Mouse (Mus musculus) olfactory bulb, adult 2 months (tissue): Measurements from ENCODE around the gene Gadd45g. TPM values are rescaled to one million over a fixed set of nuclear protein-coding genes. Genes with fewer than 3 reads are reported as not detected.

Experiments
- H3K27ac ChIP-seq: fragments of 200-500 bp; 2 replicates; pipeline ENCODE4 v1.5.1; 2012; ENCODE audit warnings: low read depth, low read length; ENCODE audit not compliant: insufficient read depth
- H3K4me1 ChIP-seq: fragments of 200-500 bp; 2 replicates; pipeline ENCODE4 v1.6.1; 2012; ENCODE audit warnings: low read length; ENCODE audit not compliant: control insufficient read depth, insufficient read depth
- H3K4me3 ChIP-seq: fragments of 200-500 bp; 2 replicates; pipeline ENCODE4 v1.5.1; 2012; ENCODE audit warnings: mild to moderate bottlenecking, low read depth, low read length, moderate library complexity; ENCODE audit not compliant: insufficient read depth
- CTCF ChIP-seq: fragments of 200-500 bp; IDR thresholded peaks from 2 replicates; pipeline ENCODE4 v1.5.1; 2012; ENCODE audit warnings: low read depth, mild to moderate bottlenecking, low read length, moderate library complexity; ENCODE audit not compliant: insufficient read depth
- POLR2A ChIP-seq: fragments of 200-500 bp; IDR thresholded peaks from 2 replicates; pipeline ENCODE4 v1.6.1; 2012; ENCODE audit warnings: mild to moderate bottlenecking, low read depth, low read length, moderate library complexity; ENCODE audit not compliant: insufficient read depth
- WGBS: fragments of 180-500 bp; shearing (Covaris S2); methylation state at CpG from one replicate; pipeline ENCODE4 v1.1.7; 2018; 5-methylcytosine and 5-hydroxymethylcytosine counted together
- polyA plus RNA-seq: library from polyadenylated mRNA; stranded (reverse); fragments of >200 nt; gene quantifications from 2 replicates; pipeline ENCODE4 v1.2.4, GENCODE M21; 2012; ENCODE audit warnings: low replicate concordance; ENCODE audit not compliant: missing spikeins, insufficient read depth, insufficient read length

The Gadd45g gene
- polyA plus RNA-seq, 1 experiment: not detected

- TF ChIP-seq CTCF: no peak
- no peak for TF ChIP-seq POLR2A
- Histone ChIP-seq H3K4me1 (peaks cover 7% of the 10 kb centered on the region), H3K27ac (no peak overlapping the region), H3K4me3 (no peak overlapping the region)
- 43% methylated on average over 4 of the region's 4 CpGs for WGBS
Observed at GRCm38 (mm10) chr13:51858475-51858874, 12.0 kb downstream of the Gadd45g start.

DNA sequence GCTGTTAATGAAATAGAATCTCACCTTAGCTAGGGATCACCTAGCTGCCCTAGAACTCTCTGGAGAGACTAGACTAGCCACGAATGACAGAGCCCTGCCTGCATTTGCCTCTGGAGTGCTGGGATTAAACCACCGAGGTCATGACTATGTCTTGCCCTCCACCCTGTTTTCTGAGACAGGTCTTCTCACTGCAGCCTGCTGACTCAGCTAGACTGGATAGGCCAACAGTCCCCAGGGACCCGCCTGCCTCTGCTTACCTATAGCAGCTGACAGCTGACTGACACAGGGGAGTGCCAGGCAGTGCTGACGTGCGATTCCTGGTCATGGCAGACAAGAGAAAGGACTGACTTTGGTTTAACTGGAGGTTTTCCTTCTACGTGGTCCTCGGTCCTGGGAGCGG, 12.7 kb downstream of the Gadd45g start:
- no peak overlapping the region for H3K27ac ChIP-seq
- TF ChIP-seq POLR2A (no peak), CTCF (no peak)
- H3K4me3 ChIP-seq: no peak overlapping the region
- H3K4me1 ChIP-seq: peaks cover 2% of the 10 kb centered on the region
- 96% methylated on average over 8 of the region's 8 CpGs for WGBS

GRCm38 (mm10) chr13:51859798-51860197, 13.3 kb downstream of the Gadd45g start:
- H3K27ac ChIP-seq: no peak overlapping the region
- no peak for TF ChIP-seq CTCF
- no peak for TF ChIP-seq POLR2A
- no peak overlapping the region for H3K4me3 ChIP-seq
- 89% methylated on average over 3 of the region's 3 CpGs for WGBS
- H3K4me1 ChIP-seq: peaks cover 2% of the 10 kb centered on the region

- WGBS: 77% methylated on average over 1 of the region's 1 CpGs
Observed at GRCm38 (mm10) chr13:51862750-51863149, 16.3 kb downstream of the Gadd45g start.

GRCm38 (mm10) chr13:51866151-51866659, 19.7 kb downstream of the Gadd45g start:
- H3K4me3 ChIP-seq: no peak overlapping the region
- TF ChIP-seq POLR2A (no peak), CTCF (no peak)
- peaks cover 12% of the 10 kb centered on the region for H3K4me1 ChIP-seq
- 75% methylated on average over 11 of the region's 11 CpGs for WGBS
- H3K27ac ChIP-seq: no peak overlapping the region

More at GRCm38 (mm10) chr13:51862750-51863149, 16.3 kb downstream of the Gadd45g start:
- Histone ChIP-seq H3K4me1 (peaks cover 8% of the 10 kb centered on the region), H3K4me3 (no peak overlapping the region), H3K27ac (no peak overlapping the region)
- no peak for TF ChIP-seq POLR2A
- no peak for TF ChIP-seq CTCF

- Histone ChIP-seq H3K4me3 (no peak overlapping the region), H3K27ac (no peak overlapping the region), H3K4me1 (peaks cover 12% of the 10 kb centered on the region)
- 38% methylated on average over 12 of the region's 12 CpGs for WGBS
- TF ChIP-seq POLR2A (no peak), CTCF (no peak)
Observed at GRCm38 (mm10) chr13:51868491-51869128, 22.1 kb downstream of the Gadd45g start.

DNA sequence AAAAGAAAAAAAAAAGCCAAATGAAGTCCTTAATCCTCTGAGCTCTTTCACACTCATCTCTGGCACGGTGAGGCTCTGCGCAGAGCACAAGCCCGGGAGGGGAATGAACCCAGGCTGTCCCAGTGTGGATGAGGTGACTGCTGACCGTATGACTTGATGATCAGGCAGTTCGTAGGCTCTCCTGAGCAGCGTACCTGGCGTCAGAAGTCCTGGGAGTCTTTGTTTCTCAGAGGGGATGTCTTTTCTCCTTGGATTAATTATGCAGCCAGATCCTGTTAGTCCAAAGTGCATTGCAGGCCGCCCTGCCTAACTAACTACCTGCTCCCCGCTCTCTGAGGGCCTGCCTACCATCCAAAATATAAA, 22.6 kb downstream of the Gadd45g start:
- 80% methylated on average over 9 of the region's 9 CpGs for WGBS
- H3K4me1 ChIP-seq: peaks cover 12% of the 10 kb centered on the region
- no peak overlapping the region for H3K4me3 ChIP-seq
- TF ChIP-seq POLR2A (no peak), CTCF (no peak)
- H3K27ac ChIP-seq: no peak overlapping the region

GRCm38 (mm10) chr13:51871148-51871547, 24.7 kb downstream of the Gadd45g start:
- no peak overlapping the region for H3K27ac ChIP-seq
- TF ChIP-seq CTCF: no peak
- peaks cover 11% of the 10 kb centered on the region for H3K4me1 ChIP-seq
- 89% methylated on average over 4 of the region's 4 CpGs for WGBS
- no peak overlapping the region for H3K4me3 ChIP-seq

DNA sequence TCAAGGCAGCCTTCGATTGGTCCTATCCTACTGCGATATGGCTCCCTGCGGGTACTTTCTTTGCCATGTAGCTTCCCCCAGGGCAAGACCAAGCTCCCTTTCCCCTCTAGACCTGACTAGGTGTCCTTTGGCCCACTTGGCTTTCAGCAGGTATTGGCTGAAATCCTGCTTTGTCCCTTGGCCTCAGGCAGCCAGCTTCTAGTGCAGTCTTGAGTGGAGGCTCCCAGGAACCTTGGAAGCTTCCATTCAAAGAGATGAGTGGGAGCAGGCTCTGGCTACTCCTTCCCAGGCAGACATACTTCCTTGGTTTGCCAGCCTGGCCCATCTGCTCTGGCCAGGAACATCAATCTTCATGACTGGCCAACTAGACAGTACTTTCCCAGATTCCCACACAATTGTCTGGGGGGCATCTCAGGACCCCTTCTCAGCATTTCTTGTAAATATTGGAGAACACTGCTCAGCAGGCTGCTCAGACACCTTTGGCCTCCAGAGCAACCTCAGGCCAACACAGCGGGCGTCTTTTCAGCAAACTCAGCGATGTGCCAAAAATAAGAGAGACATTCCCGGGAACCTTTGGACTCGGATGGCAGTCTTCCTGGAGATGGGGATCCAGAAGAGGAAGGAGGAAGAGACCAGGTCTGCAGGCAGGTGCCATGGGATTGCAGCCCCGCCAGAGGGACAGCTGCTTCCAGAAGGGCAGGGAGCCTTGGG, 25.9 kb downstream of the Gadd45g start:
- WGBS: 84% methylated on average over 9 of the region's 9 CpGs
- Histone ChIP-seq H3K27ac (no peak overlapping the region), H3K4me1 (peaks cover 6% of the 10 kb centered on the region), H3K4me3 (no peak overlapping the region)
- TF ChIP-seq POLR2A: no peak
- TF ChIP-seq CTCF: no peak
